Mouse (Mus musculus): ENCODE results near the gene Fosl1. TPM values are rescaled to one million over a fixed set of nuclear protein-coding genes. Genes with fewer than 3 reads are reported as not detected.

Gene Fosl1
- total and polyA plus RNA-seq, 3 experiments = 0.16 to 1.2 TPM; not detected in 1

DNA sequence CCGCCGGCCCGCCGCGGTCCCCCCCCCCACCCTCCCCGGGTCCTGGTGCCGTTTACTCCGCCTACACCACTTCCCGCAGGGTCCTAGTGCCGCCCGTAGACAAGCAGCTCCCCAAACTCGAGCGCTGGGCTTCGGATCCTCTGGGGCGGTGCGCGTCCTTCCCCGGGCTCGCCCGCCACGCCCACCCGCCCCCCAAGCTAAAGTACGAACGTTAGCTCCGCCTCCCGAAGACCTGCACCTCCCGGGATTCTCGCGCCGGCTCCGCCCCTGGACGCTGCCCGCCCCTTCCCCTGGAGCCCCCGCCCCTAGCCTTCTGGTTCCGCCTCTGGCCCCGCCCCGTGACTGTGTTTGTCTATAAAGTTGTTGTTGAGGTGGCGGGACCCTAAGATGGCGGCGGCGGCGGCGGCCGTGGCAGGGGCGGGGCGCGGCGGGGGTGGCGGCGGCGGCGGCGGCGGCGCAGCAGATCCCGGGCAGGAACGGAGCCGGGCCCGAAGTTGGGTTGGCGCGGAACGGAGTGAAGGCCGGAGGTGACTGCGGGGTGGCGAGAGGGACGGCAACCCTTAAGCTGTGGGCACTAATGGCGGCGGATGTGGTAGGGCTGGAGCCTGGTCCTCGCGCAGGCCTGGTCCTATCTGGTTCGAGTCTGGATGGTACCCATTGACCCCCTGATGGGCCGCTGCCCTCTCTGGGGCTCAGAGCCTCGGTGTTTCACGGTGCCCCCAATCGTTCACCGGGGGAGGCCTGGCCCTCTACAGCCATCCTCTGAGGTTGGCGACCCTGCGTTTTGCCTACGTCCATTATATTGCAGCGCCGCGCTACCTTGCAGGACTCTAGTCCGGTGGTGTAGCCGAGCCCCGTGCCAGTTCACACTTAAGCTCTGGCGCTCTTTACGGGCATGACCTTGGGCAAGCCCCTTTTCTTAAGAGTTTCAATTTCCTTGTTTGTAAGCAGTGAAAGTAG, 22.3 kb upstream of the Fosl1 start, which contains the start of the genes Drap1 and AI837181:
Gene Drap1, minus strand, starts transcription at position 198 of the 960 bp plus-strand sequence.
Gene AI837181, plus strand, starts transcription at position 363 of the 960 bp plus-strand sequence.
- DNase-seq = peak; percentile 96

DNA sequence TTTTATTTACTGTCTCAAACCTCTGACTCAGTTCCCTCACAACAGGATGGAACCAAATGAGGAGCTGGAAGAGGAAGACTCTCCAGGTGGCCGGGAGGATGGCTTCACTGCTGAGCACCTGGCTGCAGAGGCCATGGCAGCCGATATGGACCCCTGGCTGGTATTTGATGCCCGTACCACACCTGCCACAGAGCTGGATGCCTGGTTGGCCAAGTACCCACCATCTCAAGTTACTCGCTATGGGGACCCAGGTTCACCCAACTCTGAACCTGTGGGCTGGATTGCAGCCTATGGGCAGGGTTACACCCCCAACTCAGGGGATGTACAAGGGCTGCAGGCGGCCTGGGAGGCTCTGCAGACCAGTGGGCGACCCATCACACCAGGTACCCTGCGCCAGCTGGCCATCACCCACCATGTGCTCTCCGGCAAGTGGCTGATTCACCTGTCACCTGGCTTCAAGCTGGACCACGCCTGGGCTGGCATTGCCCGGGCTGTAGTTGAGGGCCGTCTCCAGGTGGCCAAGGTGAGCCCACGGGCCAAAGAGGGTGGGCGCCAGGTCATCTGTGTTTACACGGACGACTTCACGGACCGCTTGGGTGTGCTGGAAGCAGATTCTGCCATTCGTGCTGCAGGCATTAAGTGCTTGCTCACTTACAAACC, 21.3 kb upstream of the Fosl1 start:
- DNase-seq = no peak

DNA sequence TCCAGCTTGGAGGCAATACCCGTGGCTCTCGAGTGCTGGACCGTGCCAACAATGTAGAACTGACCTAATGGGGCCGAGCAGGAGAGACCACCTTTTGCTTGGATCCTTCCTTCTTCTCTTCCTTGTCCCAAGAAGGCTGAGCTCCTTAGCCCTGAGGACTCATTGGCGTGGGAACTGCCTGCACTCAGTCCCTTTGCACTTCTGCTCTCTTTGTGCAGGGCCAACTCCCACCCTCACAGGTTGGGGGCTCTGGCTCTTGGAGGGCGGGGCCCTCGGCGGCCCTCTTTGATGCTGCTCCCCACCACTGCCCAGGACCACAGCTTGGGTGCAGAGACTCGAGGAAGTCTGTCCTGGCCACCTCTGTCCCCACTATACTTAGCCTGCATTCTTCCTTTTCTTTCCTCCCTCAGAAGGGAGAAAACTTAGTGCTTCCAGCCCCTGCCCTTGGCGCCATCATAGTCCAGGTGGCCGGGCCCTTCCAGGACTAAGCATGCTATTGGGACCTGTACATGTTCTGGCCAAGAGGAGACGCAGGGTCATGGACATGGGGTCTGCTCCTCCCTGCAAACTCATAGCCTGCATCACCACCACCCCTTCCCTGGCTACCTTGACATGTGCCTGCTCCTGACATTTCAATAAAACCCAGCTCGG, 20.6 kb upstream of the Fosl1 start:
- DNase-seq = no peak

DNA sequence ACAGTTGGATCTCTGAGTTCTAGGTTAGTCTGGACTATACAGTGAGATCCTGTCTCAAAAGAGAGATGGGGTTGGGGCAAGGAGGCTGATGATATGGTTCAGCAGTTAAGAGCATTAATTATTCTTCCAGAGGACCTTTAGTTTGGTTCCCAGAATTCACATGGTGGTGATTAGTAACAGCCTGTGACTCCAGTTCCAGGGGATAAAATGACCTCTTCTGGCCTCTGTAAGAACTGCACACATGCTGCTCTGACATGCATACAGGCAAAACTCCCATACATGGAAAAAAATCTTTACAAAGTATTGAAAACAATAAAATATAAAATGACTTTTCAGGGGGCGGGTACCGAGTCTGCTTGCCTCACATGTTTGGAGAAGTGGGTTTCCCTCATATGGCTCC, 19.3 kb upstream of the Fosl1 start:
- no peak for DNase-seq

DNA sequence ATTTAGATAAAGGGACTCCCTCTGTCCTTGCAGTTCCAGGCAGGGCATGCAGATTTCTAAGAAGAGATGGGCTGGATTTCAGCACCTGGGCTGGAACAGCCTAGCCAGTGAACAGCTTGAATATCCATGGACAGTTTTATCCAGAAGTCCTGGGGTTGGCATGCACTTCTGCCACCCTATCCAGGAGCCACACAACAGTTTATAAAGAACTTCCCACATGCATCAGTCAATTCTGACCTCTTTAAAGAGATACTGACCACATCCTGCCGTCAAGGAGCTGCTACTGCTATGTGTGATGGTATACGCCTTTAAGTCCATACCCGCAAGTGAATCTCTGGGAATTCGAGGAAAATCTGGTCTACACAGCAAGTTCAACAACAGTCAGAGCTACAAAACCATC, 18.1 kb upstream of the Fosl1 start:
- DNase-seq = no peak

DNA sequence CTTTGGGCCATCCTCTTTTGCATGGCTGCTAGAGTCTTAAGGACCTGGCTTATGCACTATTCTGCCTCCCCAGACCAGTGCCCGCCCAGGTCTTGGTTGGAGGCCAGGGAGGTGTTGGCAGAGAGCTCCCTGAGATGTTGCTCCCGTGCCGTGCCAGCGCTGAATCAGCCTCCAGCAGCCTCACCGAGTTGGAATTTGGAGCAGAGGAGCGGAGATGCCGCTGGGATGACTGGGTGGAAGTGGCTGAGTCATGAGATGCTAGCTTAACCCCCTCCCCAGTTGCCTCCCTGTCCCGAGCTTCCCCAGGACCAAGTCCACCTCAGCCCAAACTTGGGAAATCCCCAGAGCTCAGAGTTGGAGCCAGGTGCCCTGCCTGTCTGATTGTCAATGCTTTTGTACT, 17.5 kb upstream of the Fosl1 start:
- DNase-seq = peak; percentile 94

DNA sequence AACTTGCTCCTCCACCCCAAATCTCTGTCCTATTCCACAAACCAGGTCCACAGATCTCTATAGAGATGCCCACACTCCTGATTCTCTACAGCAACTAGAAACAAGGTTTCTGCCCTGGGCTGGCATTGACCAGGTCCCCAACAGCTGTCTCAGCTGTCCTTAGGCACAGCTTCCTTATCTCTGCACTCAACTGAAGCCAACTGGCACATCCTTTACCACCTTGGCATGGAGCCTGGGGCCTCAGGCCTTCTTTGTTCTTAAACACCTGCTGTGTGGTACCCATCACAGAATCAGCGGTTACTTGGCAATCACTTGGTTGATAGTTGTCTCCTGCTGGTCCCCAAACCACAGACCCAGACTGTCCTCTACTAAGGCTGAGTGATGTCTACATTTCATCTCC, 16.9 kb upstream of the Fosl1 start:
- no peak for DNase-seq

DNA sequence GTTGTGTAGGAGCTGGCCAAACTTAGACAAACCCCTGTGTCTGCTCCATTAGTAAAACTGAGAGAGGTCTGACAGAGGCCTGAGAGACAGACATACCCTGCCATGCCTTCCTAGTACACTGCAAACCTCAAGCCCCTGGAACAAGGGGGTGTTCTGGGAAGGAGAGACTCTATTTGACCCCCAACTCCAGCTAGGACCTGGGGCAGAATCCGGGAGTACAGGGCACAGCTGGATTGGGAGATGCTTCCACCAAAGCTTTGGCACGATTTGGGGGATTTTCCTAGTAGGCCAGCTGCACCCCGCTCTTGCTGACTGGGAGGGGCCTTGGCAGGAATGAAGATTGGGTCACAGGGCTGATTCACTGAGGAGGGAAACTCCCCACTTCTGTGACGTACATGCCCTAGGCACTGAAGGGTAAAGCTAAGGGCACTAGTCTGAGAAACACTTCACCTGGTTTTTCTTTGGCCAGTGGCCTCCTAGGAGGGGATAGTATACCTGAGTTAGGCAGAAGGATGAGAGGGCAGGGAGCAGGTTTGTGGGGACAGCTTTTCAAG, 15.4 kb upstream of the Fosl1 start:
- peak; percentile 68 for DNase-seq

DNA sequence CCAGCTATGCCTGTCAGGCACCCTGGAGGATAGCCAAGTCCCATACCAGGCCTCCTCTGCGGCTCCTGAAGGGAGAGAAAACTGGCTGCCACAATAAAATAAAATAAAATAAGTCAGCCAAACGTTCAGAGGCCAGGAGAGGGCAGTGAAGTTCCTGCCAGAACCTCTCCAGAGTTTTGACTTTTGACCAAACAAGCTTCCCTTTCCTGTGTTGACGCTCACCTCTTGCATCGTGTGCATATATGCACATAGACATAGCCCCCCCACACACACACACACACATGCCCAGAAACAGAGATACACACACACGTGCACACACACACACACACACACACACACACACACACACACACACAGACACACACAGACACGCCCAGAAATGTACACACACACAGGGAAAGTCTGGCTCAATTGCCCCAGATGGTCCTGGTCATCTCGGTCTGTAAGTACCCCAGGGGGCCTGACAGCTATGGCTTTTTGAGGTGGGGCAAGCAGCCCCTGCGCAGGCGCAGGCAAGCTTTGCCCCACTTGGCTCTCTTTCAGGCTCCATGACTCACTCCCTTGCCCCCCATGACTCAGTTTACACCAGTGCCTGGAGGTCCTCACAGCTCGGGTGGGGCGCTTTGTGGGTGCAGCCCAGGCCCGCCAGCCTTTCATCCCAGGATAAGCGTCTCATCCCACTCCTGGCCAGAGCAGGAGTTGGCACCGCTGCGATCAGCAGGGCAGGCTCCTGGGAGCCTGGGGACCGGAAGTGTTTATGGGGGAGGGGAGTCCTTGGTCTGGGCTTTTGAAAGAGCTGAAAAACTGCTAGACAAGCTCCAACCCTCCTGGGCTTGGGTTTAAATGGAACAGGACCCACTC, 14.1 kb upstream of the Fosl1 start:
- peak; percentile 73 for DNase-seq

DNA sequence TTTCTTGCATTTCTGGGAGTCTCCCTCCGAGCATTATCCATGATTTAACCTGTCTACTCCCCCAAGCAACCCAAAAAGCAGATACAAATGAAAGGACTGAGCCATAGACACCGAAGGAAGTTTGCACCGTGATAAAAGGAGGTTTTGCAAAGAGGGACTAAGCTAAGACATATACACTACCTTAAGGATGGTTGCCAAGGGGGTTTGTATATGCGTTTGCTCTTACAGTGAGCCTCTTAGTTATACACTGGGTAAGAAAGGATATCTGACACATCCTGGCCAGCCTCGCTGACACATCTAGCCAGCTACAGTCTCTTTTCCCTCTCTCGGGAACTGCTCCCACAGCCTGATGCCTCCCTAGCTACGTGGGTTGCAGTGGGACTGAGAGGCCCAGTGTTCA, 13.4 kb upstream of the Fosl1 start:
- no peak for DNase-seq

DNA sequence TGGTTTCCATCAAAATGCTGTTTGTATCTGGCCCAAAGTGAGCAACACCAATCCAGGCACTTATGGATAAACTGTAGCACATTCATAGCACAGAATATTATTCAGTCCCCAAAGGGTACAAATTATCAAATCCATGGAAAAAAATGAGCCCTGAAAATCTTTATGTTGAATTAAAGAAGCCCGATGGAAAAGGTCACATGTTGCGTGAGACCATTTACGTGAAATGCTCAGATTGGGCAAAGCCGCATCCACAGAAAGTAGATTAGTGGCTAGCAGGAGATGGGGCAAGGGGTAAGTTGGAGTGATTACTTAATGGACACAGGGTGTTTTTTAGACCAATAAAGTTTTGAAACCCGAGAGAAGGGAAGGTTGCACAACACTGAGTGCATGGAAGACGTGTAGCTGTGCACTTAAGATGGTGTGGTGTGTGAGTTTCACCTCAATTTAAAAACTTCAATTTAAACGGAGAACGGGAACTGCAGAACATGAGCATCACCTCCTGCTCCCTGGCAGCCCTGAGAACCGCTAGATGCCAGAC, 2.9 kb upstream of the Fosl1 start:
- DNase-seq = no peak

DNA sequence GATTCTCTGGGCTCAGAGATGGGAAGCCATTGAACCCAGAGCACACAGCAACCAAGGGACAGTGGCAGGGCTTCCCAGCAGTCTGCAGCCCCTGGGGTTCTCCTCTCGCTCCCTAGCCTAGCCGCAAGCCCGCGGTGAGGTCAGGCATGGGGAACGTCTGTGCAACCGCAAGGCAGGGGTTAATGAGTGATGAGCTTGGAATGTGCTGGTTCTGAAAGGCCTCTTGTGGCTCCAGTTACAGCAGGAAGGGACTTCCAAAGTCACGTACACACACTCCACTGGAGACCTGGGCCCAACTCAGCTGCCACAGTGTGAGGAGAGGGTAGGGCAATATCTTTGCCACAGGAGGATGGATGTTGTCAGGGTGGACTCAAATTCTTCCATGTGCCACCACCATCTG, 2.4 kb upstream of the Fosl1 start:
- DNase-seq = no peak

DNA sequence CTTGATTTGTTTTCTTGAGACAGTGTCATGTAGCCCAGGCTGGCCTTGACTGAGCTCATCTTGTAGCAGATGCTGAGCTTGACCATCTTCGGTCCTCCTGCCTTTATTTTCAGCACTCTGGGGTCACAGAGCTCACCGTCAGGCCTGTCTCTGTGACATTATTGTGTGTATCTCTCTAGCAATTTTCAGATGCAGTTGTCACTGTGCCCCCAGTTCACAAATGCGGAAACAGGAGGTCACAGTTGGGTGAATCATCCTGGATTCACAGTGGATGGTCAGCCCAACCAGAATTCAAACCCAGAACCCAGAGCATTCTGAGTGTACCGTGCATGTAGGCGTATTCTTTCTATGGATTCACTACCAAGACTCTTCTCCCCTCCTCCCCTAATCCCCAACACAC, 1.6 kb upstream of the Fosl1 start:
- DNase-seq = no peak

DNA sequence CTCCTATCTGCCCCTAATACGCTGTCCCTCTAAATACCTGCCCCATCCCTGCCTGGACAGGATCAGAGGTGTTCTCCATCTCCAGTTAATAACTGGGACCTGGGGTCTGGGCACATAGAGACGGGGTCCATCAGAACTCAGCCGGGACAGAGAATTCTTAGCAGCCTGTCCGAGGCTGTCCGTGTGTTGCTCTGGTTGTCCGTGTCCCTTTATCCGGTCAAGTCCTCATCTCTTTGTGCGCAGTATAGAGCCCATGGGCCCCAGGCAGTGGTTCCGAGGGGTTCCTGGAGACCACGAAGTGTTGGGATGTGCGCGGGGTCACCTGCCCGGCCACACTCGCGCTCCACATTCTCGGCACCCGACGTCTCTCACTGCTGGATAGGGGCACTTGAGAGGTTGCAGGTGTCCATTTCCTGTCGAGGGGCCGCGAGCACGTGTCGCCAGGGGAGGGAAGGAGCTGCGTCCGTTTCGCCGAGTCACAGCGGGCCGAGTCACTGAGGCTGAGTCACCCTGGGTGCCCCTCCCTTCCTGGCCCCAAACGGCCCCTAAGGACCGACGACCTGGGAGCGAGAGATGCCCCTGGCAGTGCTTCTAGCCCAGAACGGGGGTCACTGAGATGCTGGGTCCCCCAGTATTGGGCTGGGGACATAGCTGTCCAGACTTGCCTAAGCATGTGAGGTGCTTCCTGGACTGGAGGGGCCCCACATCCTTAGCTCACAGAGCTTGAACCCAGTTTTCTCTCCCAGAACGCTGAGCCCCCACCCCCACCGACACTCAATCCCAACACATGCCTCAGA, 1.2 kb downstream of the Fosl1 start:
- DNase-seq = peak; percentile 79

DNA sequence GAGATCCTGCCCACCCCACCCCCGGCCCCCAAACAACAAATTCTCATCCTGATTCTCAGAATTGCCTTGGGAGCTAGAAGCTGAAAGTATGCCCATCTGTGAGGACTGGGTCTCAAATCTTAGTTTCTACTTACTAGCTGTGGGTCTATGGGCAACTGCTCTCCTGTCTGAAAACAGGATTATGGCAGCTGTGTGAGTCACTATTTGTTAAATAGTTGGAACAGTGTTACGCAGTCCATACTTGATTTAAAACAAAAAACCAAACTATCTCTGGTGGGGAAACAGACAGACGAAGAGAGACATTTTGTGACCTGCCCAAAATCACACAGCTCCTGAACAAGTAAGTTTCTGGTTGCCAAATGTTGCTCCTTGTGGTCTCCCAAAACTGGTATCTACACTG, 2.3 kb downstream of the Fosl1 start:
- DNase-seq = no peak

DNA sequence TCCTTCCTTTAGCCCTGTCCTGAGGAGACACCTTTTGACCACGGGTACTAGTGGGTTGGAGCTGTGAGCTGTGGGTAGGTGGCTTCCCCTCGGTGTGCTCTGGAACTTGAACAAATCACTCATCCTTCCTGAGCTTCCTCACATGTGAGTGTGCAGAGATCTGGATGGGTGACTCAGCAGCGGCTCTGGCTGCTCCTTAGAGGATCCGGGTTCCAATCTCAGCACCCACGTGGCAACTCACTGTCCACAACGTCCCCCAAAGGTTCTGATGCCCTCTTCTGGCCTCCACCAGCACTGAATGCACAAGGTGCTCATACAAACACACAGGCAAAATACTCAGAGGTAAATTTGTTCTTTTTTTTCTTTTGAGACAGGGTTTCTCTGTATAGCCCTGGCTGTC, 4.4 kb downstream of the Fosl1 start:
- no peak for DNase-seq

DNA sequence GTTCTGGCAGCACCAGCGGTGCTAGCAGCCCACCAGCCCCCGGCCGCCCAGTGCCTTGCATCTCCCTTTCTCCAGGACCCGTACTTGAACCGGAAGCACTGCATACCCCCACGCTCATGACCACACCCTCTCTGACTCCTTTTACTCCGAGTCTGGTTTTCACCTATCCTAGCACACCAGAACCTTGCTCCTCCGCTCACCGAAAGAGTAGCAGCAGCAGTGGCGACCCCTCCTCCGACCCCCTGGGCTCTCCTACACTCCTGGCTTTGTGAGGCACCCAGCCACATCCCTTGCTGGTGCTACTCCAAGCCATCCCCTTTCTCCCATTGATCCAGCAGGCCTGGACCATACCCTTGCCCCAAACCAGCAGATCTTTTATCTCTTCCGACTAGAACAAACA, 7.7 kb downstream of the Fosl1 start:
- no peak for DNase-seq

DNA sequence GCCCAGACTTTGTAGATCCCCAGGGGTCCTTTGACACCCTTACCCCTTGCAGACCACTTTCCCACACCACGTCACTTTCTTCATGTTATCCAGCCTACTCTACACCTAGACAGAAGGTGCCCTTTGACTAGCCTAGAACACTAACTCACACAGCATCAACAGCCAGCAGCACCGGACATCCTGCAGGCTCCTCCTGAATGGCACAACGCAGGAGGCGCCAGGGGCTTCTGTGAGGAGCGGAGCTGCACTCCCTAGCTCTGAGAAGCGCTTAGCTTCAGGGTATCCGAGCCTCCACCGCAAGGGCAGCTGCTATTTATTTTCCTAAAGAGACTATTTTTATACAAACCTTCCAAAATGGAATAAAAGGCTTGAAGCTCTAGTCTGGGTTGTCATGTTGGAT, 8.2 kb downstream of the Fosl1 start:
- DNase-seq = no peak

DNA sequence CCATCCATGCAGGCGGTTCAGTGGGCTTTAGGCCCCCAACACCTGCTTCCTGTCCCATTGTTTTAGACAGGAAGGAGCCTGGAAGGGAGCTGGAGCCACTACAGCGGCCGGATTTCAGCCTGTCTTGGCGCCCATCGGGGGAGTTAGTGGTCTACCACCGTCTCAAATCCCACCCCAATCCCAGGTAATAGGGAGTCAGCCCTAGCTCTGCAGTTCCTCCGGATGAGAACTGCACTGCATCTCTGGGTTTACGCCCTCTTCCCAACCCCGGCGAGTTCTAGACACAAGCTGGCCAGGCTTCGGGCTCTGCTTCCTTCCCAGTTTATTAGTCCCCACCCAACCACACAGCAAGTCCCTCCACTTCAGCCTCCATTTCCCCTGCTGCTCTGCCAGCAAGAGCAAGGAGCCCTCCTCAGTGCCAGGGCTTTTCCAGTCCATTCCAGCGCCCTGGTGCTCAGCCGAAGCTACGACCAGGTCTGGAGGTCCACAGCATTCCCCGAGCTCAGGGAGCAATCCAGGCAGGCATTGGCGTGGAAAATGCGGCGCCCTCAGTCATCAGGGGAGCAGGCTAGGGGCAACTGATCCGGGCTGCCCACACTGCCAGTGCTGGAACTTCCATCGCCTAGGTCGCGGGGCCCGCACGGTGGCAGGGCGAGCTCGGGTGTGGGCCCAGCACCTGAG, 9.0 kb downstream of the Fosl1 start:
- no peak for DNase-seq
